Mouse (Mus musculus) activated CD4-positive, CD25-positive, alpha-beta regulatory T cell (primary cell): ENCODE measurements around the gene Sytl1. TPM values are rescaled to one million over a fixed set of nuclear protein-coding genes. Genes with fewer than 3 reads are reported as not detected.

Experiments
- polyA plus RNA-seq, 2 experiments: library from polyadenylated mRNA; unstranded; fragments of 100-300 nt; shearing (Covaris generic); gene quantifications; one replicate each; pipeline ENCODE4 v1.2.1; 2017

The Sytl1 gene
- 10 to 100 TPM; 13.1 to 77.2 TPM for polyA plus RNA-seq

DNA sequence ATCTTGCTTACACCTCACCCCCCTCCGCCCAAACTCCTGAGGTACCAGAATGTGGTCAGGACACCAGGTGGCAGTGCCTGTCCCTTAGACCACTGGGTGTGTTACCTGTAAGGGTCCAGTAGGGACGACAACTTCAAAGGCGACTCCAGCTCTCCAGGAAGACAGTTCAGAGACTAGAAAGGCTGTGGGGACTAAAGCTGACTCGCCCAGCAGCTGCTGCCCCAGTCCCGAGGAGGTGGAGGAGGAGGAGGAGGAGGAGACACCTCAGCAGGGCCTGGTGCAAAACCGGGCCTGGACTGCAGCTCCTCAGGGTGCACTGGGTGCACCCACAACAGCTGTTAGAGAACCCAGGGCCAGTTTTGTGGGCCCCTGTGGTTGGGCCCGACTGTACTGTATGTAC, at the start of gene Sytl1:
Sytl1 (minus strand) TSS at position 232 of the 400 bp plus-strand sequence.

GRCm38 (mm10) chr4:133277104-133278026, 14.5 kb upstream of the Sytl1 start, which contains the start of gene Tmem222:
Gene Tmem222, minus strand, starts transcription at chr4:133277792.

DNA sequence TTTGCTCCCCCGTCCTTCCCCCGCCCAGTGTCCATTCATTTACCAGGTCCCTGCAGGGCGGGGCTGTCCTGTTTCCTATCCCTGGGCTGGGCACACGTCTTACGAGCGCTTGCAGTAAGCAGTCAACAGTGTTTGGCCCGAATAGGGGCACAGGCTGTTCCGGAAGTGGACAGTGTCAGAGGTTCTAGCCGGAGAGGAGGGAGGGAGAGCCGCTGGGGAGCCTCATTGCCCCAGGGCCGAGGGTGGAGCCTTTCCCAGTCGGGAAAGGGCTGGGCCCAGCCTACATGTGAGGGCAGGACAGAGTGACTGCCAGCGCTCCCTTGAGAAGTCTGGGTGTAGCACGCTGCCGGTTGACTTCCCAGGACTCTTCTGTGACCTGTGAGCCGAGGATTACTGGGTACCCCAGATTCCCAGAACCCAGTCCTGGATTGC, 22.4 kb downstream of the Sytl1 start, which contains the start of gene Map3k6:
Map3k6 (plus strand) TSS at position 329 of the 432 bp plus-strand sequence.

DNA sequence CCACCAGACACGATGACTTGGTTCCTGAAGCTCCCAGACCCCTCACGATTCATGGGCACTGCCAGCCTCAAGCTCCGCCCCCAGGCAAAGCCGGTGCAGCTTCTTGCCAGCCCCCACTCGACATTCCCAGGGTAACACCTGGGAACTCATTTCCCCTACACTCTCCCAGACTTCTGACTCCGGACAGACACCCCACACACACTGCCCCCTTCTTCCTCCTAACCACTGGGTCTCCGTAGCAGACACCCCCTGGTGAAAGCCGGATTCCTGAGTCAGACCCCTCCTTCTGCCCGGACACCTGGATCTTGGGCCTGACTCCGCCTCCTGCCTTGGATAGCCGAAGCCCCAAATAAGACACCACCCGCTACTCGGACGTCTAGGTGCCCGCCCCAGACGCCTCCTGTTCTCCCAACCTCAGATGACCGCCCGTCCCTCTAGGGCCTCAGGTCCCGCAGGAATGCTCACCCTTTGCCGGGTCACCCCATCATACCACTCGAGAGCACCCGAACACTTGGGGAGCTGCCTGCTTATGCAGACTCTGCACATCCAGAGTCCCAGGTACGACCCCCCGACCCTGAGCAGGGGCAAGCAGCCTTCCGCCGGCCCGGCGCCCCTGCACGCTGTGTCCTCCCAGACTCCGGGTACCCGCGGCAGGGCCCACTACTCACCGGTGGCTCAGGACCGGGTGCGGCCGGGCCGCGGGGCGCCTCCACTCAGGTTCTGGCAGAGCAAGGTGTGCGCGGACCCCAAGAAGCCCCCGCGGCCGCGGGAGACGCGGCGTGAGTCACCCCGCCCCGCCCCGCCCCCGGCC, 51.0 kb downstream of the Sytl1 start, which contains the start of the genes Cd164l2 and Gpr3:
Cd164l2 (plus strand) TSS at position 381 of the 811 bp plus-strand sequence.
Gpr3 (minus strand) TSS at position 786 of the 811 bp plus-strand sequence.

Other genes starting within 250 kb of the Sytl1 start
- 10 to 100 TPM; 82.4 to 93.8 TPM for gene Wasf2, start 132.6 kb downstream of the Sytl1 start, polyA plus RNA-seq
- gene Cd164l2, start 51.0 kb downstream of the Sytl1 start, polyA plus RNA-seq, result under 1 TPM in 1 of 2 experiments, not detected in 1; 0.69 TPM
- under 1 TPM in 1 of 2 experiments, not detected in 1; 0.14 TPM for gene Gpr3, start 50.6 kb downstream of the Sytl1 start, polyA plus RNA-seq
- under 1 TPM; 0.27 to 0.30 TPM for gene Map3k6, start 22.3 kb downstream of the Sytl1 start, polyA plus RNA-seq
- gene Tmem222, start 14.7 kb upstream of the Sytl1 start, polyA plus RNA-seq, result 10 to 100 TPM; 56.9 to 74.8 TPM
- 1 to 10 TPM; 4.4 to 5.4 TPM for gene Wdtc1, start 90.4 kb upstream of the Sytl1 start, polyA plus RNA-seq
- 10 to 100 TPM; 17.9 to 19.7 TPM for gene Slc9a1, start 106.6 kb upstream of the Sytl1 start, polyA plus RNA-seq
- not detected for gene Tent5b, start 217.0 kb upstream of the Sytl1 start, polyA plus RNA-seq
- gene Trnp1, start 235.4 kb upstream of the Sytl1 start, polyA plus RNA-seq, result 10 to 100 TPM in 1 of 2 experiments, not detected in 1; 13.8 TPM